Mouse (Mus musculus) G1E (cell line): ENCODE measurements around the gene Lmtk2.

Source experiments
- CTCF ChIP-seq: IDR thresholded peaks from 2 replicates; pipeline ENCODE4 v1.5.1; 2012; ENCODE audit warnings: low read depth, low read length, inconsistent platforms, mixed read lengths
- GATA1 ChIP-seq: IDR thresholded peaks from 2 replicates; pipeline ENCODE4 v1.6.1; 2012; ENCODE audit warnings: borderline replicate concordance, low read length, inconsistent platforms, mixed read lengths
- GATA2 ChIP-seq: IDR thresholded peaks from 2 replicates; pipeline ENCODE4 v1.6.1; 2012; ENCODE audit warnings: low read depth, low read length, inconsistent platforms, borderline replicate concordance
- POLR2AphosphoS5 ChIP-seq: IDR thresholded peaks from 2 replicates; pipeline ENCODE4 v1.6.1; 2012; ENCODE audit warnings: low read depth, low read length, inconsistent platforms; ENCODE audit not compliant: insufficient replicate concordance
- TAL1 ChIP-seq: conservative IDR thresholded peaks from 2 replicates; pipeline ENCODE4 v1.6.1; 2012; ENCODE audit warnings: low read depth, low read length, inconsistent platforms, mixed read lengths

DNA sequence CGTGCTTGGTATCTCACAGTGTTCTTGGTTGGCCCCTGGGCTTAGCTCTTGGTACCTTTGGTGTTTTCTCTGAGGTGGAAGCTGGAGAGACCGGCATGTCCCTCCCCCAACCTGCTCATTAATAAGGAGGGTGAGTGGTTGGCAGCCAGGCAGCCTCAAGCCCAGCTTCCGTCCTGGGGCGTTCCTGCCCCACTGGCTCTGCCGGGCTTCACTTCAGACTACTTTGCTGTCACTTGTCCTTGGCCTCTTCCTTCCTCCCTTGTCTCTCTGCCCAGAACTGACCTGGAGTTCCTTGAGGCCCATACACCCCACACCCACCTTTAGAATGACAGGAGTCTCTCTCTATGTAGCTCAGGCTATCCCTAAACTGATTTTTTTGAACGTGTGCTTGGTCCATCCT, 92.4 kb downstream of the Lmtk2 start:
- no peak for TF ChIP-seq CTCF
- no peak for TF ChIP-seq TAL1
- no peak for TF ChIP-seq POLR2AphosphoS5
- no peak for TF ChIP-seq GATA1
- no peak for TF ChIP-seq GATA2
